Mouse (Mus musculus) limb, embryonic 15.5 days (tissue): ENCODE measurements at regions not wholly inside any gene's neighbourhood (a gene's known extent, or its start where the extent isn't known, plus 50 kb on each side); places are given as distances from the start of the nearest gene placed in this dataset.

ENCODE experiments used
- ATAC-seq: fragments of 200-750 bp; cut with Nextera tagmentation; 2 replicates; pipeline ENCODE4 v1.8.0; 2017; ENCODE audit warnings: low read depth, moderate TSS enrichment; ENCODE audit not compliant: insufficient number of reproducible peaks, low FRiP score, low TSS enrichment
- H3K27ac ChIP-seq: fragments of 300-500 bp; sonication (generic); 2 replicates; pipeline ENCODE4 v1.5.1; 2015; ENCODE audit warnings: moderate library complexity, mild to moderate bottlenecking, inconsistent platforms
- H3K27me3 ChIP-seq: fragments of 300-500 bp; sonication (generic); 2 replicates; pipeline ENCODE4 v1.6.1; 2015; ENCODE audit warnings: inconsistent platforms
- H3K36me3 ChIP-seq: fragments of 300-500 bp; sonication (generic); 2 replicates; pipeline ENCODE4 v1.6.1; 2015; ENCODE audit warnings: inconsistent platforms
- H3K4me1 ChIP-seq: fragments of 300-500 bp; sonication (generic); 2 replicates; pipeline ENCODE4 v1.6.1; 2015; ENCODE audit warnings: inconsistent platforms
- H3K4me2 ChIP-seq: fragments of 300-500 bp; sonication (generic); 2 replicates; pipeline ENCODE4 v1.6.1; 2015; ENCODE audit warnings: mild to moderate bottlenecking, inconsistent platforms
- H3K4me3 ChIP-seq: fragments of 300-500 bp; sonication (generic); 2 replicates; pipeline ENCODE4 v1.5.1; 2015; ENCODE audit warnings: mild to moderate bottlenecking, inconsistent platforms
- H3K9ac ChIP-seq: fragments of 300-500 bp; sonication (generic); 2 replicates; pipeline ENCODE4 v1.6.1; 2015; ENCODE audit warnings: inconsistent platforms
- H3K9me3 ChIP-seq: fragments of 300-500 bp; sonication (generic); 2 replicates; pipeline ENCODE4 v1.6.1; 2016; ENCODE audit warnings: inconsistent platforms
- WGBS: fragments of 180-500 bp; shearing (Covaris S2); methylation state at CpG from one replicate; pipeline ENCODE4 v1.1.7; 2015; 5-methylcytosine and 5-hydroxymethylcytosine counted together

DNA sequence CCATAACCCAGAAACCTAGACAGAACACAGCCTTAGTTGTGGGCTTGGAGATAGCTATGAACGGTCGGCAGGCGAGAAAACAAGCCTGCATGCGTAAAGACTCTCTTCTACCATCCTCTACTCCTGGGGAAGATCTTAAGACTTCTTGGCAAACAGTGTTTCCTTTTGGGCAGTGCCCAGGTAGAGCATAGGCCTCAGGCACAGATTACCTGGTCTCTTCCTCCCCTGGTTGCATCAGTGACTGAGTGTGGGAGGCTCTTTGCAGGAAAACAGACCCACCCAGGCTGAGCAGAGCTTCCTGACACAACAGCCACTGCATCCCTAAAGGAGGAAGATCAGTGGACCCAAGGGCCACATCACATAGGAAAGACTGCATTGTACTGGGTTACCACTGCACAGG is 85.8 kb upstream of the Zmiz1 start:
- no peak overlapping the region for H3K4me3 ChIP-seq
- no peaks in the 10 kb centered on the region for H3K27me3 ChIP-seq
- peaks cover 58% of the 10 kb centered on the region for H3K4me1 ChIP-seq
- no peak for ATAC-seq
- no peaks in the 10 kb centered on the region for H3K36me3 ChIP-seq
- H3K4me2 ChIP-seq, result no peak overlapping the region
- WGBS, result 89% methylated on average over 4 of the region's 4 CpGs
- no peak overlapping the region for H3K27ac ChIP-seq
- H3K9me3 ChIP-seq, result no peaks in the 10 kb centered on the region
- no peak overlapping the region for H3K9ac ChIP-seq

DNA sequence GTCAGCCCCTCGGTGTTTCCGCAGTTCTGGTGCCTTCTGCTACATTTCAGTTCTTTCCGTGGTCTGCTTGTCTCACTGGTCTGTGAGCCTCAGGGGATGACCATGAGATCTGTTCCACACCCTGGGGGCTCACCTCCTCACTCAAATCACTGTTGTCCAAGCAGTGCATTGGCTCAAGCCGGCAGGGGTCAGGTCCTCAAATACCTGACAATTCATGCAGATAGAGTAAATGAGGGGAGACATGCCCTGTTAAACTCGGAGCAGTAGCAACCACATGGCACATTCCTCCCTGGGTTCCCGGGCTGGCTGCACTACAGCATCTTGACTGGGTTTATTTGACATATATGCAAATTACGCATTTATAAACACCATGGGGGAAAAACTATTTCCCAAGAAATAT is 84.0 kb upstream of the Zmiz1 start:
- H3K4me2 ChIP-seq, result no peak overlapping the region
- no peaks in the 10 kb centered on the region for H3K9me3 ChIP-seq
- H3K27me3 ChIP-seq, result no peaks in the 10 kb centered on the region
- 69% methylated on average over 7 of the region's 7 CpGs for WGBS
- H3K4me1 ChIP-seq, result peaks cover 70% of the 10 kb centered on the region
- no peak overlapping the region for H3K4me3 ChIP-seq
- H3K36me3 ChIP-seq, result no peaks in the 10 kb centered on the region
- no peak overlapping the region for H3K27ac ChIP-seq
- no peak overlapping the region for H3K9ac ChIP-seq
- no peak for ATAC-seq

DNA sequence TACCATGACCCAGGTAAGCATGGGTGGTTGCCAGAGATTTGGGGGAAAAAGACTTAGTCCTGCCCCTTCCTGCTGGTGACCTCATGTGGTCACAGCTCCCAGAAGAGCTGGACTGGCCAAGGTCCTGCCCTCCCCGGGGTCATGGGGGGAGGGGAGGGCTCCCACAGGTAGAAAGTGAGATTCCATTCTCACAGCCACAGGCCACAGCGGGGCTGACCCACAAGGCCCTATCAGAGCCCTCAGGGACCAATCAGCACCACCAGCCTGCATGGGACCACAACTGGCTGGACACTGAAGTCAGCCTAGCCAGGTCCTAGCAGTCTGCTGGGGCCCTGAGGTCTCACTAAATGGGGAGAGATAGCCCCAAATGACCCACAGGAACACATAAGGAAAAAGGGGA is 81.9 kb upstream of the Zmiz1 start:
- Histone ChIP-seq H3K4me1 (peaks cover 50% of the 10 kb centered on the region), H3K4me2 (no peak overlapping the region), H3K9me3 (no peaks in the 10 kb centered on the region), H3K27me3 (no peaks in the 10 kb centered on the region), H3K27ac (peak overlapping the region; percentile 98), H3K4me3 (no peak overlapping the region), H3K9ac (no peak overlapping the region), H3K36me3 (no peaks in the 10 kb centered on the region)
- ATAC-seq, result no peak
- 61% methylated on average over 2 of the region's 2 CpGs for WGBS

DNA sequence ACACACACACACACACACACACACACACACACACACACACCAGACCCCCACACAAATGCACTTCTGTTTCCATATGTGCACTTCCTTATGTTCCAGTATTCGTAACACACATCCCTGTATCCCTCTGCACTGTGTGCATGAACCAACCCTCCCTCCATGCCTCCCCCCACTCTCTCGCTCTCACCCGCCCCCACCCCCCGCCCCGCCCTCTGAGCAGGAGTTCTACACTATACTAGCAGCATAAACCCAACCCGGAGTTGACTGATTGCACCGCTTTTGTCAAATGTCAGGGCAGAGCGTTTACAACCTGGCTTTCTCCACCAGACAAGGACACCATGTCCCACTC is 81.5 kb upstream of the Zmiz1 start:
- Histone ChIP-seq H3K4me1 (peaks cover 45% of the 10 kb centered on the region), H3K4me3 (peak overlapping the region; percentile 46), H3K27ac (peak overlapping the region; percentile 98), H3K36me3 (no peaks in the 10 kb centered on the region), H3K4me2 (peak overlapping the region; percentile 60), H3K9ac (peak overlapping the region; percentile 70; the same call in 1 of the 2 replicates), H3K9me3 (no peaks in the 10 kb centered on the region), H3K27me3 (no peaks in the 10 kb centered on the region)
- ATAC-seq, result peak; percentile 80
- 4% methylated on average over 8 of the region's 8 CpGs for WGBS

DNA sequence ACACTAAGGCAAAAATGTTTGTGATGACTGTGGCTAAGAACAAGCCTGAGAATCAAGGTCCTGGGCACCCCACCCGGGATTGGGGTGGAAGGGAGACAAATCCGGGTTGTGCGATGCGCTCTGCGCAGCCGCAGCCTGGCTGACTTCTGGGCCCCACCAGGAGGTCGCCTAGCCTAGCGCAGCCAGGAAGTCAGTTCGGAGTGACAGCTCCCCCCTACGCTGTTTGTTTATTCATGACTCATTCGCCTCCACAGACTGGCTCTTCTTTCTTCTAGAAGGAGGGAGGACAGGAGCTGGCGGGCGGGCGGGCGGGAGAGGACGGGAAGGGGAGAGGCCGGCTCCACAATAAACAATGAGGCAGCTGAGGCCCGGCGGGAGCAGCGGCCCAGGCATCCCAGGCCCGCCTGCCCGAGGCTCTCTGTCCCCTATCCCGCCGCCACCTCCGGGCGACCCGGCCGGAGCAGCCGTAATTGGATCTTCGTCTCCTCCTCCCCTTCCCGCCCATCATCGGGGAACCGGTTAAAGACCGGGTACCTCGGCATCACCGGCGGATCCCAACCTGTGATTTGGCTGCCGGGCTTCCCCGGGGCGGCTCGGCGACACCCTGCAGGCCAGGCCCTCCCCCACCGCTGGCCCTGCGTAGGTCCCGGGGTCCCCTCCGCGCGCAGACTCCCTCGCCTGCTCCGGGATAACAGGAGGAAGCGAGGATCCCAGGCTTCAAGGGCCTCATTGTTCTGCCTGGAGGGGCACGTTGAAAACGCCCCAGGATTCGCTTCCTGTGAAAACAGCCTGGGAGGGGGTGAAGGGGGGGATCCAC is 80.9 kb upstream of the Zmiz1 start:
- under 1% methylated on average over 53 of the region's 54 CpGs for WGBS
- peak; percentile 82 for ATAC-seq

DNA sequence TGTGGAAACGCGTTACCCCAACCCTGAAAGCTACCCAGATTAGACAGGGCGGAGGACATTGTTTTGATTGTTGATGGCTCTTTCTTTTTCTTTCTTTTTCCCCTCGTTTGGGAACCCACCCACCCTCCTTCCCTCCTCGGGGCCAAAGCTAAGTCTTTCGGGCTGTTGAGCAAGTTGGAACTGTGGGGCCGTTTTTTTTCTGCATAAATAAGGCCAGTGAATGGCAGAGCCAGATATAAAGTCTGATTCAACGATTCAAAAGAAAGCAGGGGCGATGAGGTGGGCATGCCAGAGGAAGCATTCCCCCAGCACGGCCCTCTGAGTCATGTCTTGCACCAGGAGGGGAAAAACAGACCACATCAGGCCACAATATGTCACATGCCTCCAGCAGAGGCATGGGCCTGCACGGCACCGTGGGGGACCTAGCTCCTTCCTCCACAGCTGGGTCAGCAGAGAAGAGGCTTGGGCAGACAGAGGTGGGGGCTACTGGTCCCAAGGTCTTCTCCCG is 80.2 kb upstream of the Zmiz1 start:
- WGBS, result 3% methylated on average over 13 of the region's 13 CpGs
- H3K36me3 ChIP-seq, result no peaks in the 10 kb centered on the region
- peak overlapping the region; percentile 70 for H3K9ac ChIP-seq
- peak overlapping the region; percentile 60 for H3K4me2 ChIP-seq
- no peaks in the 10 kb centered on the region for H3K27me3 ChIP-seq
- H3K27ac ChIP-seq, result peak overlapping the region; percentile 98
- H3K4me3 ChIP-seq, result peak overlapping the region; percentile 46
- ATAC-seq, result peak; percentile 26; the same call in 1 of the 2 replicates
- peaks cover 35% of the 10 kb centered on the region for H3K4me1 ChIP-seq
- H3K9me3 ChIP-seq, result no peaks in the 10 kb centered on the region

More for the DNA sequence above, 80.9 kb upstream of the Zmiz1 start:
- no peaks in the 10 kb centered on the region for H3K9me3 ChIP-seq
- peak overlapping the region; percentile 98 for H3K27ac ChIP-seq
- no peaks in the 10 kb centered on the region for H3K27me3 ChIP-seq
- peak overlapping the region; percentile 70 for H3K9ac ChIP-seq
- peaks cover 40% of the 10 kb centered on the region for H3K4me1 ChIP-seq
- H3K4me2 ChIP-seq, result peak overlapping the region; percentile 60
- H3K4me3 ChIP-seq, result peak overlapping the region; percentile 46
- no peaks in the 10 kb centered on the region for H3K36me3 ChIP-seq

DNA sequence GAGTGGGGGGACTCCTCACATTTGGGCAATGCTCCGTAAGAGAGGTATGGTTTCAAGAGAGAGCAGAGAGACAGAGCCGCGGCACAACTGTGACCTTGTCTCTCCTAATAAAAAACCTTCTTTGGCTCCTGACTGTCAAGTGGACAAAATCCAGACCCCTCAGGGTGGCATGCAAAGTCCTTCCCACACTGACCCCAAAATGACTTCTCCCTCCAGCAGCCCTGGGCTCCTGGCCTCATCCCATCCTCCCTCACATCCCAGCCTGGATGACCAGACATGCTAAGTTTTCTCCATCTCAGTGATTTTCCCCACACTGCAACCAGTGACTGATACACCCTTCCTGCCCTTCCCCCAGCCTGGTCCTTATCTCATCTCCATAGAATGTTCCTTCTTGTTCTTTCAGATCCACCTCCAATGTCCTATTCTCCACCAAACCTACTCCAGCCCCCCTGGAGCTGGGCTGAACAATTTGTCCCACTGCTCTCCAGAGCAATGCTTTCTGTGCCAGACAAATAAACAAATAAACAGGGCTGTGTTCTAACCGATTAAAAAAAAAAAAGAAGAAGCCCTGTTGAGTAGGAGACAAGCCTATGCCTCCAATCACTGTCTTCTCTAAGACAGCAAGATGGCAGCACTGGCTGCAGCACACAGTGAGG is 75.7 kb upstream of the Zmiz1 start:
- Histone ChIP-seq H3K9ac (no peak overlapping the region), H3K4me1 (peaks cover 15% of the 10 kb centered on the region), H3K4me2 (no peak overlapping the region), H3K9me3 (no peaks in the 10 kb centered on the region), H3K27me3 (no peaks in the 10 kb centered on the region), H3K36me3 (no peaks in the 10 kb centered on the region), H3K4me3 (no peak overlapping the region), H3K27ac (no peak overlapping the region)
- WGBS, result 45% methylated on average over 4 of the region's 4 CpGs
- ATAC-seq, result no peak

DNA sequence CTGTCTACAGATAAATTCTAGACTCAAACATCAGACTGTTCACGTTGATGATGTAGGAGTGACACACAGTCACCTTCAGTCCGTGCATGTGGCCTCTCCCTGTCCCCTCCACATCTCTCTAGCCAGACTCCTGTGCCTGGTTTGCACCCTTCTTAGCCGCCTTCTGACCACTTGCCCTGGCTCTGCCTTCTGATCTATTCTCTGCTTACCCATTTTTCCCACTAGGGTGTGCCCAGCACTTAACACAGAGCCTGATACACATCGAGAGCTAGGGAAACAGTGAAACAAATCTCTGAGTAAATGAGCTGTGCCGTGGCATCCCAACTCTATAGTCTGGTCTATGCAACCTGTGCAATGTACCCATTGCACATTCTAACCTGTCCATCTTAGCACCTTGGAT is 73.3 kb upstream of the Zmiz1 start:
- Histone ChIP-seq H3K9me3 (no peaks in the 10 kb centered on the region), H3K27ac (no peak overlapping the region), H3K9ac (no peak overlapping the region), H3K4me3 (no peak overlapping the region), H3K4me2 (no peak overlapping the region), H3K36me3 (no peaks in the 10 kb centered on the region), H3K4me1 (peaks cover 9% of the 10 kb centered on the region; the same call in 1 of the 2 replicates), H3K27me3 (no peaks in the 10 kb centered on the region)
- 59% methylated on average over 5 of the region's 5 CpGs for WGBS
- no peak for ATAC-seq

DNA sequence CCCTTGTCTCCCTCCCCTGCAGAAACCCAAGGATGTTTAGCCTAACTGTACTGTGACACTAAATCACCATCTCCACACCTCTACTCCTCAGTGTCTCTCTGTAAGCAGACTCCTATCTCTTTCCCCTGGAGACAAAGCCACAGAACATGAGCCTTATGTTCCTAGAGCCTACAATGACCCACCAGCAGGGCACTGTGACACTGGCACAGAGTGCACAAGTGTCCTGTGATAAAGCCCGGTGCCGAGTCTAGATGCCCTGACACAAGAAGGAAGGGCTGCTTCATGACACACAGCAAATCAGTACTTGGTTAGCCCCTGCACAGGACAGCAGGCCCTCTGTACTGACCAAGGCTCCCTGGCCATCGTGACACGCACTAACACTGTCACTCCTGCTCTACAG is 71.2 kb upstream of the Zmiz1 start:
- H3K9ac ChIP-seq, result no peak overlapping the region
- 91% methylated on average over 4 of the region's 4 CpGs for WGBS
- no peaks in the 10 kb centered on the region for H3K27me3 ChIP-seq
- H3K4me2 ChIP-seq, result no peak overlapping the region
- H3K9me3 ChIP-seq, result no peaks in the 10 kb centered on the region
- peaks cover 9% of the 10 kb centered on the region; the same call in 1 of the 2 replicates for H3K4me1 ChIP-seq
- no peak for ATAC-seq
- H3K27ac ChIP-seq, result no peak overlapping the region
- no peaks in the 10 kb centered on the region for H3K36me3 ChIP-seq
- H3K4me3 ChIP-seq, result no peak overlapping the region

DNA sequence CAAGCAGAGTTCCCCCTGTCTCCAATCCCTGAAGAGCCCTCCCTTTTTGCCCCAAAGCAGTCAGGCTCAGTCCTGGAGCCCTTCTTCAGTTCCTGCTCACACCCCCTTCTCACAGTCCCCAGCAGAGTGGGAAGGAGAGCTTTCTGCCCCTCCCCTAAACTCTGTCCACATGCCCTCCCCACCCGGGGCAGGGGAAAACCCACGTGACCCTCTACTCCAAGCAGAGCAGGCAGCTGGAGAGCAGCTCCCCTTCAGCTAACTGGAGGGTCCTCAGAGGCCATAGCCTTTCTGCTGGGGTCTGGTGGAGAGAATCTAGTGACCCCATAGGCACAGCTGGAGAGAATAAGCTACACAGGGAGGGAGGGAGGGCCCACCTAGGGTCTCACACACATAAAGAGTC is 69.7 kb upstream of the Zmiz1 start:
- Histone ChIP-seq H3K4me1 (peaks cover 9% of the 10 kb centered on the region; the same call in 1 of the 2 replicates), H3K9me3 (no peaks in the 10 kb centered on the region), H3K36me3 (no peaks in the 10 kb centered on the region), H3K9ac (no peak overlapping the region), H3K27me3 (no peaks in the 10 kb centered on the region), H3K4me2 (no peak overlapping the region), H3K27ac (no peak overlapping the region), H3K4me3 (no peak overlapping the region)
- WGBS, result 10% methylated on average over 2 of the region's 2 CpGs
- ATAC-seq, result no peak

DNA sequence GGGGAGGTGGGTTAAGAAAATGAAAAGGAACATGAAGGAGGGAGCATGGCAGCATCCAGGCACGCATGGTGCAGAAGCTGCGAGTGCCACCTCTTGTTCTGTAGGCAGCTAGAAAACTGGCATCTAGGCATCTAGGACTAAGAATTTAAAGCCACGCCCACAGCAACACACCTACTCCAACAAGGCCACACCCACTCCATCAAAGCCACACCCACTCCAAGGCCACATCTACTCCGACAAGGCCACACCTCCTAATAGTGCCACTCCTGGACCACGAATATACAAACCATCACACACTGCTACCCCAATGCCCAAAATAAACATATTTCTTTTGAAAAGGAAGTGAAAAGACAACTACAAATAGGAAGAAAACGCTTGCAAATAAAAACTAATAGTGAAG is 66.6 kb upstream of the Zmiz1 start:
- Histone ChIP-seq H3K9ac (no peak overlapping the region), H3K4me1 (peaks cover 16% of the 10 kb centered on the region), H3K9me3 (no peaks in the 10 kb centered on the region), H3K27ac (no peak overlapping the region), H3K36me3 (no peaks in the 10 kb centered on the region), H3K4me2 (no peak overlapping the region), H3K27me3 (no peaks in the 10 kb centered on the region), H3K4me3 (no peak overlapping the region)
- 67% methylated on average over 6 of the region's 6 CpGs for WGBS
- ATAC-seq, result no peak

DNA sequence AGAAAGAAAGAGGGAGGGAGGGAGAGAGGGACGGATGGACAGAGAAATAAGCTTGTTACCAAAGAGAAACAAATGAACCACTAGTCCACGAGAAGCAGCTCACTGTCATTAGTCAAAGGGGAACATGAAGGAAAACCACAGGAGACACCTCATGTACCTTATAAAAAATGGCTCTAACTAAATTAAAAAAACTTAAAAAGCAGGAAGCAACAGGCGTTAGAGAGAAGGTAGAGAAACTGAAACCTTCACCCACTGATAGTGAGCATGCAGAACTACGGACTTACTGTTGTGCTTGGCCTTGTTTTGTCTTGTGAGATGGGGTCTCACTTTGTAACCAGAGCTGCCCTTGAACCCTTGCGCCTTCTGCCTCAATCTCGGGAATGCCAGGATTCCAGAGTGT is 66.0 kb upstream of the Zmiz1 start:
- H3K4me2 ChIP-seq, result no peak overlapping the region
- 79% methylated on average over 6 of the region's 6 CpGs for WGBS
- H3K27ac ChIP-seq, result no peak overlapping the region
- no peak overlapping the region for H3K9ac ChIP-seq
- no peak for ATAC-seq
- no peak overlapping the region for H3K4me3 ChIP-seq
- no peaks in the 10 kb centered on the region for H3K27me3 ChIP-seq
- no peaks in the 10 kb centered on the region for H3K9me3 ChIP-seq
- peaks cover 21% of the 10 kb centered on the region for H3K4me1 ChIP-seq
- no peaks in the 10 kb centered on the region for H3K36me3 ChIP-seq
